Mouse (Mus musculus) spleen, postnatal 36 days (tissue): Measurements from ENCODE around the gene Msl1.
"Not testable (repeated sequence)": the region's sequence is repeated elsewhere in the genome, so short reads cannot be mapped to it uniquely, and the experiment has no call there.

ENCODE experiments used
- DNase-seq, 2 experiments: peaks; one replicate each; pipeline ENCODE4 v3.0.0; 2022; ENCODE audit warnings: low spot score in 2 of 2, mixed read lengths in 1 of 2

Gene Msl1

DNA sequence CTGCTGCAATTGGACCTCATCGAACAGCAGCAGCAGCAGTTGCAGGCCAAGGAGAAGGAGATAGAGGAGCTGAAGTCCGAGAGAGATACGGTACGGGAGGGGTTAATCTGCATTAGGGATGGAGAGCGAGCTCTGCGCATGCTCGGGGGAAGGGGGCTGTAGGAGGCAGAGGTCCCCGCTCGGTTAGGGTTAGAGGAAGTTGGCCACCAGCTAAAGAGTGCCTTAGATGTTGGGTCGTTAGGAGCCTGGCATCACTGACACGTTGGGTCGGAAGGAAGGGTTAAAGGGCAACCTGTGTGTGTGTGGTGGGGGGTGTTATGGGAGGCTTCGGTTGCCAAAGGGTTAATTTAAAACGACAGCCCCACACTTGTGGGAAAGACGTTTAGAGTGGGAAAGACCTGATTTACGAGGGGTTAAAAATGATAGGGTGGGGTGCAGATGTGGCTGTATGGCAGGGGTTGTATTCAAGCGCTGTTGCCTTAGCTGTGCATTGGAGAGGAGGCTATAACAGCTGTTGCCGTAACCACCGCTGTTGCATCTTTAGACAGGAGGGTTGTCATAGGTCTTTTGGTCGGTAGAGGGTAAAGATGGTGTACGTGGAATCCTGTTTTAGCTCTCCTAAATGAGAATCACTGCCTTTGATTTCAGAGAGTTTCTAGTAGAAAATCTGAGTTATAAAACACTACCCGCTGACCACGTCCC, 1.4 kb downstream of the Msl1 start:
- DNase-seq: peak; percentile 72 to 76

DNA sequence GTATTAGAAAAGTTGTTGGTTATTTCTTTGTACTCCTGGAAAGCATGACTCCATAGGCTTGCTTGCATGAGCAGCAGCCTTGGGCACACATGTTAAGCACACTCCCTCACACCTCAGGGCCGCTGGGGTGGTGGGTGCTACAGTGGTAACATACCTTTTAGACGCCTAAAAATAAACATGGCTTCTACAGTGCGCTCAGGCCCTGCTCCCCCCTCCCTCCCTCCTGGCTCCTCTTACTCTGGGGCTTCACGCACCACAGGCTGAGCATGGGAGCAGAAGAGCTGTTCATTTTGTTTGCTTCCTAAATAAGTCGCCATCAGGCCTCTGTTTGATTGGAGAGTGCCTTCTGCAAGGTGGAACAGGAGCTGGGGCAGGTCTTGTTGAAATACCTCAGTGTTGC, 2.0 kb downstream of the Msl1 start:
- no peak for DNase-seq

DNA sequence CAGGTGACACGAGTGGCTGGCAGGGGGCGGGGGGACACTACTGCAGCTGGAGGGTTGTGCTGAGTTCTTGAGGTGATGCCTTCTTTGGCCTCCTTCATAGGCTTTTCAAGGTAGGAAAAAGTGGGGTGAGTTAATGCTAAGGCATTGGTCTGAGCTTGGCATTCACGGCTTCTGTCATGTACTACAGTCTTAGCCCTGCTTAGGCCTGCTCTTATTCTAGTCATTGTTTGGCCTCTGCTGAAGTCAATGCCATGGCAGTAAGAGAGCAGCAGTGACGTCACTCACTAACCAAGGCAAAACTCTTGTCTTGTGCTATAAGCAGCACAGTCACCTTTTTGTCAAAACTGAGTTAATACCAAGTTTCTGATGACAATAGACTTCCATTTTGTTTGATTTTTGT, 2.6 kb downstream of the Msl1 start:
- DNase-seq: no peak

- DNase-seq: no peak
Observed at GRCm38 (mm10) chr11:98804605-98805004, 9.3 kb downstream of the Msl1 start, which contains the start of gene Casc3. Gene Casc3, plus strand, starts transcription at chr11:98804905.

DNA sequence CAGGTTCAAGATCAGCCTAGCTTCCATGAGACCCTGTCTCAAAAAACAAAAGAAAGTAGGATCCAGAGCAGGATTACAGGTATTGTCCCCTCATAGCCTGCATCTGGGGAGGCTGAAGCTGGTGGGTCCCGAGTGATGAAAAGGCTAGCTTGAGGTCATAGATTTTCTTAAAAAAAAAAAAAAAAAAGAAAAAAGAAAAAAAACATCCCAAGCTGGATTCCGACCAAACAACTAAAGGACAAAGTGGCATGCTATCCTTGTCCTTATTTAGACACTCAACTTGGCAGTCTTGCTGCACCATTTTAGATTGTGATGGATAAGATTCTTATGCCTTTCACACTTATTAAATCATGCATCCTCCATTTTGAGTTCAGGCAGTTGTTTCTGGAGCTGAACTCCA, 13.1 kb downstream of the Msl1 start:
- no peak for DNase-seq

GRCm38 (mm10) chr11:98809457-98810290, 14.4 kb downstream of the Msl1 start:
- DNase-seq: peak; percentile 99

GRCm38 (mm10) chr11:98810686-98811085, 15.4 kb downstream of the Msl1 start:
- no peak for DNase-seq

- DNase-seq: no peak
Observed at GRCm38 (mm10) chr11:98816706-98817239, 21.5 kb downstream of the Msl1 start.

DNA sequence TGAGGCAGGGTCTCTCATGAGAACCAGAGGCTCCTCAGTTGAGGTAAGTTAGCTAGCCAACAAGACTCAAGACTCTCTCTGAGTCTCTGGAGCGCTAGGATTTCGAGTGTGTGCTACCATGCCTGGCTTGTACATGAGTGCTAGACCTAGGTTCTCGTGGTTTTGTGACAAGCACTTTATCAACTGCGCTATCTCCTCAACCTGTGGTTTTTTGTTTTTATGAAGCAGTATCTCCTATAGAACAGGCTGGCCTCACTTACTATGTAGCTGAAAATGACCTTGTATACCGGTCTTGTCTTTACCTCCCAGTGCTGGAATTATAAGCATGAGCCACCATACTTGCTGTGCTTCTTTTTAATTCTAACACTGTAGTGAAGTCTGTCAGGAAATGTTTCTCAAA, 25.7 kb downstream of the Msl1 start:
- DNase-seq: no peak

GRCm38 (mm10) chr11:98826071-98826470, 30.8 kb downstream of the Msl1 start:
- not testable (repeated sequence) for DNase-seq

GRCm38 (mm10) chr11:98827877-98828276, 32.6 kb downstream of the Msl1 start:
- no peak for DNase-seq

DNA sequence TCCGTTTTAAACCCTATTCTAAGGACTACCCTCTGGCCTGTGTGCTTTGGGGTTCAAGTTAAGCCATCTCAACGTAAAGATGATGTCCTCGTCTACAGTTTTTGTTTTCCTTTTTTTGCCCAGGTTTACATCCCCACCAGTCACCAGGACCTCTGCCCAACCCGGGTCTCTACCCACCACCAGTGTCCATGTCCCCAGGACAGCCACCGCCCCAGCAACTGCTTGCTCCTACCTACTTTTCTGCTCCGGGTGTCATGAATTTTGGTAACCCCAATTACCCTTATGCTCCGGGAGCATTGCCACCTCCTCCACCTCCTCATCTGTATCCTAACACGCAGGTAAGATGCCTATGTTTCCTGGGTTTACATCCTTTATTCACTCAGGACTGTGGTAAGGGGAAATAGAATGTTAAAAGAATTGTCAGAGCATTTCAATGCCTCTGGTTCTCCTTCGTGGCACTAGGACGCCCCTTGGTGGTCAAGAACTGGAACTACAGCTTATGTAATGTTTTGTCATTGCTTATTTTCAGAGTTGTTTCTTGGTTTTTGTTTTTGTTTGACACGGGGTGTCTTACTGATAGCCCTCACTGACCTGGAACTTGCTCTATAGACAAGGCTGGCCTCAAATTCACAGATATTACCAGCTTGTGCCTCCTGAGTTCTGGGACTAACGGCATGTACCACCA, 33.9 kb downstream of the Msl1 start:
- peak; percentile 25 to 46 for DNase-seq

DNA sequence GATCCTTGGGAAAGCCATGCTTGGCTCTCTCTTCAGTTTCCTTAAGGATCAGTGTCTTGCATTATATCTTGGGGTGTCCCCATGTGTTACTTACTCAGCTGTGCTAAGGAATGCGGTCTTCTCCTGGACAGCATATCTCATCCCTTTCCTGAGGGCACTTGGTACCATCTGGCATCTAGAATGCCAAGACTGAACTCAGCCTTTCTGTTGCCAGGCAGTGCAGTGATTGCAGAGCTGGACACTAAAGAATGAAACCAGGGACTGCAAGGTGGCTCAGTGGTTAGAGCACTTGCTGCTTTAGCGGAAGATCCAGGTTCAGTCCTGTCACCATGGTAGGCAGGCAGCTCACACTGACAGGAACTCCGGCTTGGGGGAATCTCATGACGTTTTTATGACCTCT, 34.6 kb downstream of the Msl1 start:
- DNase-seq: no peak

DNA sequence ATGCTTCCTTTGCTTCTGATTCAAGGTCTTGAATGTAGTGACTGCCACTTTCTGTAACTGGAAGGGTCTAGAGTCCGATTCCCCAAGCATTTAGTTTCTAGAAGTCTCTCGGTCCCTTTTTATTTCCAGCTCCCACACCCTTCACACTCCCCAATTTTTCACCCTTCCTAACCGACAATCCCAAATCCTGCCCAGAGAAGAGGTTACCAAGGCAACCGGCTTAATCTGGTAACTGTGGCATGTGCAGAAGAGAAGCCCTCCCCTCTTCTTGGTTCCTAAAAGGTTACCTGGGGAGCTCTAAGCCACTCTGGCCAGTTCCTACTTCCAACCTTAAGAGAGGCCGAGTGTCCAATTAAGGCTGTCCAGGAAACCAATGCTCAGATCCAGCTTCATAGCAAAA, 40.0 kb downstream of the Msl1 start:
- DNase-seq: no peak

- no peak for DNase-seq
Observed at GRCm38 (mm10) chr11:98835725-98836124, 40.4 kb downstream of the Msl1 start.

GRCm38 (mm10) chr11:98836128-98836527, 40.8 kb downstream of the Msl1 start:
- no peak for DNase-seq

DNA sequence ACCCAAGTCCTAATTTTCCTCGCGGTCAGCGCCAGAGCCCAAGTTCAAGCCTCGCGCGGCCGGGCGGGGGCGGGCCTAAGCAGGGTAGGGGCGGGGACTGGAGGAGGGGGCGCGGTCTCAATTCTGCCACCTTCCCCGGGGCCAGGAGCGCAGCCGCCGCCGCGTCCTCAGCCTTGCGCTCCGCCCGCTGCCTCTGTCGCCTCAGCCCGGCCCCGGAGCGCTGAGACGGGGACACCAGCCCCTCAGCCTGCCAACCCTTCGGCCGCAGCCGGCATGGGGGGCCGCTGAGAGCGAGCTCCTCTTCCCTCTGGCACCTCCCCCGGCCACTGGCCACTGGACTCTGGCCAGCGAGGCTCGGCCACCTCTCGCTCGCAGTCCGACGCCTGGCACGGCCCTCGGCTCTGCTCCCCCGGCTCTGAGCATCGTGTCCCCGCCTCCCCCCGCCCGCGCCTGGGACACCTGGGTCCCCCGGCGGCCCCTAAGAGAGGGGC, 41.4 kb downstream of the Msl1 start, which contains the start of gene Rapgefl1:
TSS of gene Rapgefl1 (plus strand) at position 135 of the 491 bp plus-strand sequence.
- DNase-seq: peak; percentile 72 to 76

GRCm38 (mm10) chr11:98837231-98837704, 42.0 kb downstream of the Msl1 start:
- peak in 1 of 2 experiments; percentile 18 for DNase-seq

DNA sequence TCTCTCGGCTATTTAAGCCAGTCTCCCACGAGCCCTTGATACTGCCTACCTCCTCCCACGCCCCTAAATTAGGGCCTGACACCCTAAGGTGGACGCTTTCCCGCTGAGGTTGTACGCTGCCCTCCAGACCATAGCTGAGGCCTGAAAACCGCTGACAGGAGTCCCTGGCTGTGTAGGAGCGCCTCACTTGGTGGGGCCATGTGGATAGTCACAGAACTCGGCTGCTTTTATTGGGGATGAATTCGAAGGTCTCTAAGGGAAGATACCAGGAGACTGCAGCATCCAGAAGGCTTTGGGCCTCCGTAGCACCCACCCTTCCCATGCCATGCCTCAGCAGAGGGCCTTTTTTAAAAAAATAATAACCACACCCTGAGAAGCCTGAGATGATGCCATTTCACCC, 42.6 kb downstream of the Msl1 start:
- DNase-seq: no peak

DNA sequence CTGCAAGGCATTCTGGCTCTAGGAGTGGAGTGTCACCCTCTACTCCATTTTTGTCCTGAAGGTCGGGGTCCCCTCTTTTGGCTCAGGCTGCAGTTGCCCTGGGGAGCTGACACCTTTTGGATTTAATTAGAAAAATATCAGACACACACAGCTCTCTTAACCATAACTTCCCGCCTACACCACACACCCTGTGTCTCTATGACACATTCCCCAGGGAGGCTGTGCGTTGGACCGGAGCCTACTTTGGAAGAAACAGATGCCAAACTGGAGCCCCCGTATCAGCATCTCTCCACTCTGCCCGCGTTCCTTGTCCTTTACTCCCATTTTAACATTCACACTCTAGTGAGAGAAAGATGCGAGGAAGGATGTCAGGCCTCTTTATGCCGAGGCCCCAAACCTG, 43.2 kb downstream of the Msl1 start:
- no peak for DNase-seq

DNA sequence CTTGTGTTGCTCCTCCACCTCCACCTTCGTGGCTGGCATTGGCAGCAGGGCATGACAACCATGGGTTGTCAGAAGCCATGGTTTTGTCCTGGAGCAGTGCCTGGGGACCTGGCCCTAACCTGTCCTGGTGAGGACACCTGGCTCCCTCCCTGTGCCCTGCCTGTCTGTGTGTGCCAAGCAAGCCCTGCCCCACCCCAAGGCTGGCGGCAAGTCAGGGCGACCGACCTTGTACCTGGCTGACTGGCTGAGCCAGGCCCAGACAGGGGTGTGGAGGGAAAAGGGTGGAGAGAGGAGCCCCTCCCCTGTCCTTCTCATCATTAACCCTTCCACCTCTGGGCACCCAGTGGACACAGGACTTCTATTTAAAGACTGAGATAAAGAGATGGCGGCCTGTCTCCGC, 44.1 kb downstream of the Msl1 start:
- no peak for DNase-seq

DNA sequence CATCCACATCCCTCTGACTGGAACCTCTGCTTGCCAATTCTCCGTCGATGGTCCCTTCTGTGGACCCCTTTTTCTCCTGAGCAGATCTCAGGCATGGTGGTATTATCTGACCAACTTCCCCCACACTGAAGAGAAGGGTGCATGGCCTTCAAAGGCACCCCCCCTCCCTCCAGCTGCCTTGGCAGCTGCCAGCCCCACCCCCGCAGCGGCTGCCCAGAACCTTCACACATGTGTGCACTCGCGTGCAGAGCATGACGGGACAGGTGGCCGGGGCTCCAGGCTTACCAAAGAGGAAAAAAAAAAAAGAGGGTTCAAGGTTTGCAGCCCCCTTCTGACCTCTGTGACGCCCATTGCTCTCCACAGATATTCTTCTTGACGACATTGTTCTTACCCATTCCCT, 44.6 kb downstream of the Msl1 start:
- peak; percentile 64 to 65 for DNase-seq
